Mouse (Mus musculus): ENCODE measurements around the gene Atg16l2. TPM values are rescaled to one million over a fixed set of nuclear protein-coding genes. Genes with fewer than 3 reads are reported as not detected.
A peak's percentile ranks its signal among the peaks of the same experiment; 100 is the strongest.

Gene Atg16l2
- polyA plus RNA-seq, 1 experiment, result 11.0 TPM

DNA sequence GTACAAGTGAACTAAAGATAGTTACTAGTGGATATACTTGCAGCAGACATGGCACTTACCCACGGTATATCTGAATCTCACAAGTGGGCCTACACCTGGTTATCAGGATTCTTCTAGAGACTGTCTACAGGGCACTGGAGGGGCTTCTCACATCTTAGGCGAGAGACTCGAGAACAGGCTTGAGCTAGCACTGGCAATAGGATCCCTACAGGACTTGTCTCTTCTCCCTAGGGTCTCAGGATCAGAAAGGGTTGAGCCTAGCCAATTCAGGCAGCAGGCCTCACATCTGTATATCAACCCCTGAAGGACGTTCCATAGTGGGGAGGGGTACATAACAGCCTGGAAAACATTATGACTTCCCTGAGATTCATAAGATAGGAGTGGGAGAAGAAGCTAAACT, 15.2 kb downstream of the Atg16l2 start:
- Histone ChIP-seq H3K4me3 (ENCODE audit: low read depth, low read length) (no peak overlapping the region), H3K36me3 (ENCODE audit: control insufficient read depth, insufficient read depth, low read length) (peaks cover 26% of the 10 kb centered on the region), H3K4me1 (ENCODE audit: control insufficient read depth, insufficient read depth, insufficient read length, low read length) (no peaks in the 10 kb centered on the region), H3K27me3 (ENCODE audit: control insufficient read depth, insufficient read depth, low read length) (no peaks in the 10 kb centered on the region), H3K27ac (ENCODE audit: insufficient read depth, low read depth, low read length) (no peak overlapping the region)
- TF ChIP-seq POLR2A (IDR thresholded peaks at IDR 0.05; ENCODE audit: low read depth, low read length) (no peak), CTCF (IDR thresholded peaks at IDR 0.05; ENCODE audit: extremely low read depth, insufficient read length, insufficient replicate concordance, low read depth, low read length) (no peak)
- WGBS, result 87% methylated on average over 4 of the region's 4 CpGs

DNA sequence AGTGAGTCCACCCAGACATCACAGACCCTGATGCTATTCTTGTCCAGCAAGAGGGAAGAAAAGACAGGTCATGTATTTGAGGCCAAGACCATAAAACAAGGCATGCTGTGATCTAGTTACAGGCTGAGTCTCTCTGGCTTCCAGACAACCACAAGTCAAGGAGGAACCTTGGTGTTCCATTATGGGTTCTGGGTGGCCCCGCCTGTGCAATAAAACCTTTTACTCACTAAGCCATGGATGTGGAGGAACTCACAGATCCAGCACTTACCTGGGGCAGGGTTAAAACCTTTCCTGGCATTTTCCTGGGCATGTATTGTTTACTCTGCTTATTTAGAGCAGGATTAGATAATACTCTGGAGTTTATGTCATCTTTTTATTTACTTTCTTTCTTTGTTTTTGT, 17.5 kb downstream of the Atg16l2 start:
- H3K27ac ChIP-seq (ENCODE audit: insufficient read depth, low read depth, low read length), result no peak overlapping the region
- H3K4me1 ChIP-seq (ENCODE audit: control insufficient read depth, insufficient read depth, insufficient read length, low read length), result no peaks in the 10 kb centered on the region
- 55% methylated on average over 1 of the region's 1 CpGs for WGBS
- no peaks in the 10 kb centered on the region for H3K27me3 ChIP-seq (ENCODE audit: control insufficient read depth, insufficient read depth, low read length)
- no peak overlapping the region for H3K4me3 ChIP-seq (ENCODE audit: low read depth, low read length)
- H3K36me3 ChIP-seq (ENCODE audit: control insufficient read depth, insufficient read depth, low read length), result peaks cover 35% of the 10 kb centered on the region
- TF ChIP-seq POLR2A (IDR thresholded peaks at IDR 0.05; ENCODE audit: low read depth, low read length) (no peak), CTCF (IDR thresholded peaks at IDR 0.05; ENCODE audit: extremely low read depth, insufficient read length, insufficient replicate concordance, low read depth, low read length) (no peak)

DNA sequence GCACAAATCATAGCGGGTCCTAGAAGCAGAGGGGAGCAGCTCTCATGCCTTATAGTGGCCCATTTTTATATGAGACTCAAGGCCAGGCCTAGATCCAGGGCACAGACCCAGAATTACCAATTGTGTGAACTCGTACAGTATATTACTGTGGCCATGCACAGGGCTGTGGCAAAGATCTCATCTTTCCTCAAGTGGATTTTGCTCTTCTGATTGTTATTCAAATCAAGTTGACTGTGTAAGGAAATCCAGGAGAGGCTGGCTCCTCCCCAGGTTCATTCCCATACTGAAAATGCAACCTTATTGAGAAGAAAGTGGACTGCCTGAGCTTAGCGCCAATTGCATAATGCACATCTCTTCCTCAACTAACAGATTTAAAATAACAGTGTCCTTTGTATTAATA, 19.3 kb downstream of the Atg16l2 start:
- peaks cover 44% of the 10 kb centered on the region for H3K36me3 ChIP-seq (ENCODE audit: control insufficient read depth, insufficient read depth, low read length)
- WGBS, result 94% methylated on average over 3 of the region's 3 CpGs
- TF ChIP-seq CTCF (IDR thresholded peaks at IDR 0.05; ENCODE audit: extremely low read depth, insufficient read length, insufficient replicate concordance, low read depth, low read length), result no peak
- TF ChIP-seq POLR2A (IDR thresholded peaks at IDR 0.05; ENCODE audit: low read depth, low read length), result no peak
- no peaks in the 10 kb centered on the region for H3K4me1 ChIP-seq (ENCODE audit: control insufficient read depth, insufficient read depth, insufficient read length, low read length)
- no peaks in the 10 kb centered on the region for H3K27me3 ChIP-seq (ENCODE audit: control insufficient read depth, insufficient read depth, low read length)
- no peak overlapping the region for H3K4me3 ChIP-seq (ENCODE audit: low read depth, low read length)
- H3K27ac ChIP-seq (ENCODE audit: insufficient read depth, low read depth, low read length), result no peak overlapping the region

DNA sequence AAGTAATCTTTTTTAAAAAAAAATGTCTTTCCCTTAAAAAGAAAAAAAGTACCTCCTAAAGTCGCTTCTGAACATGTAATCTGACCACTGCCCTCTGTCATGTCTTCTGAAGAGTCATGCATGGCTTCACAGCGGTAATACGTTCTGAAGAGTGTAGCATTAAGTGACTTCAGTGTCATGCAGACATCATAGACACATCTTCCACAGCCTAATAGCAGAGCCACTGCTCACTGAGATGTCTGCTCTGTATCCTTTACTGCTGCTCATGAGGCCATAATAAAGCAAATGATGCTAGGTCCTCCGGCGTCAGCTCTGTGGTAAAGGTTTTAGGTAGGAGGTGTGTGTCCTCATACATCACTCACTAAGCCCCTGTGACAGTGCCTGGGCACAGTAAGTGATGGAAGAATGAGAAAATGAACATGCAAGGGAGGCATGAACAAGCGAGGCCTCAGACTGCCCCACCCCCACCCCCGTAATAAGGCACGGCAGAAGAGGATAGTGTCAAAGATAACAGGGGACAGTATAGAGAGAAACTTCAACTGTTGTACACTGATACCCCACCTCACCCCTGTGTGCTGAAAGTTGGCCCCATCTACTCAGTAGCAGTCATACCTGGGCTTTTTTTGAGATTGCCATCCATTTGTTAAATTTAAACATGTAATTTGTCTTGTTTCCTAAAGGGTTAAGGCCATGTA, 29.4 kb downstream of the Atg16l2 start:
- TF ChIP-seq CTCF (IDR thresholded peaks at IDR 0.05; ENCODE audit: extremely low read depth, insufficient read length, insufficient replicate concordance, low read depth, low read length) (no peak), POLR2A (IDR thresholded peaks at IDR 0.05; ENCODE audit: low read depth, low read length) (no peak)
- WGBS, result 91% methylated on average over 8 of the region's 8 CpGs
- H3K27me3 ChIP-seq (ENCODE audit: control insufficient read depth, insufficient read depth, low read length), result no peaks in the 10 kb centered on the region
- no peak overlapping the region for H3K4me3 ChIP-seq (ENCODE audit: low read depth, low read length)
- no peak overlapping the region for H3K27ac ChIP-seq (ENCODE audit: insufficient read depth, low read depth, low read length)
- peaks cover 40% of the 10 kb centered on the region for H3K36me3 ChIP-seq (ENCODE audit: control insufficient read depth, insufficient read depth, low read length)
- no peaks in the 10 kb centered on the region for H3K4me1 ChIP-seq (ENCODE audit: control insufficient read depth, insufficient read depth, insufficient read length, low read length)

DNA sequence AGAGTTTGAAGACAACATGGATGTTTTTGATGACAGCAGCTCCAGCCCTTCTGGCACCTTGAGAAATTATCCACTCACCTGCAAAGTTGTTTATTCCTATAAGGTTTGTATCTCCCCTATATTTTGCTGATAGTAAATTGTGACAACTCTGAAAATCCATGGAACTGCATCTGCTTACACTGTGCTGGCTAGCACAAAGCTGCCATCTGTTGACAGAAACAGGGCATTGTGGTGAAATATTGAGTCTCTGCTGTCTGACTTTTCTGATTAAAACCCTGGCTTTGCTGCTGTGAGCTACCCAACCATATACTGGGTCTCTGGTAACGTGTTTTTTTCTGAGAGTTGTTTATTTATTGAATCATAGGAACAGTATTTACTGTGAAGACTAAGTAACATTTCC, 30.4 kb downstream of the Atg16l2 start:
- Histone ChIP-seq H3K36me3 (ENCODE audit: control insufficient read depth, insufficient read depth, low read length) (peaks cover 39% of the 10 kb centered on the region), H3K27me3 (ENCODE audit: control insufficient read depth, insufficient read depth, low read length) (no peaks in the 10 kb centered on the region), H3K4me1 (ENCODE audit: control insufficient read depth, insufficient read depth, insufficient read length, low read length) (no peaks in the 10 kb centered on the region), H3K4me3 (ENCODE audit: low read depth, low read length) (no peak overlapping the region), H3K27ac (ENCODE audit: insufficient read depth, low read depth, low read length) (no peak overlapping the region)
- WGBS, result 84% methylated on average over 1 of the region's 1 CpGs
- TF ChIP-seq CTCF (IDR thresholded peaks at IDR 0.05; ENCODE audit: extremely low read depth, insufficient read length, insufficient replicate concordance, low read depth, low read length) (no peak), POLR2A (IDR thresholded peaks at IDR 0.05; ENCODE audit: low read depth, low read length) (no peak)

DNA sequence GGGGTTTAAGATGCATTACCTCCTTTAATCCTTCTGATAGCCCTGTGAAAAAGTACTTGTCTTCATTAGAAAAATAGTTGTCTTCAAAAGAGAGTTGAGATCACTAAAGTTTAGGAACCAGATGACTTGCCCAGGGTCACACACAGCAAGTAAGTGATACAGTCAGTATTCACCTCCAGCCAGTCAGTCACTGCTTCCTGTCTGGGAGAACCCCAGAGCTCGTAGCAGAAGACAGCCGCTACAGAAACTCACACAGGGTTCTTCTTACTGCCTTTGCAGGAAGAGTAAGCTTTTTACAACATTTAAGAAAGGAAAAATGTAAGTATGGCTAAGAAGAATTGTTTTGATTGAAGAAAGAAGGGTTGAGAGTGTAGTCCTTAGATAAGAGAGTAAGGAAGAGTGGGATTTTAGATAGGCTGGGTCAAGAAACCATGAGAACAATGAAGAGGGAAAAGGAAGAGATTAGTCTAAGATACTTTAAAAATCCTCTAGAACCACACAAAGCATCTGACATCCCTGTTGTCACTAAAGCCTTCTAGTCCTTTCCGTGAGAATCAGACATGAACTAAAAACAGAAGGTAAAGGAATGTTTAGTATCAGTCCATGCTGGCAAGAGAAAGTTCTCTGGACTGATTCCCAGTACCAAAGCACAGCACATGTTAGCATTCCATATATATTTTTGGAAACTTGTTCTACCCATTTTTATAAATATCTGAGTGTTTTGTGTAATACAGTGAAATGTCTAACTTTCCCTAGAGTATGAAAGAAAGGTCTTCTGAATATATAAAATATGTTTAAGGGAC, 34.4 kb downstream of the Atg16l2 start:
- no peaks in the 10 kb centered on the region for H3K4me1 ChIP-seq (ENCODE audit: control insufficient read depth, insufficient read depth, insufficient read length, low read length)
- WGBS, result 75% methylated on average over 3 of the region's 3 CpGs
- H3K27me3 ChIP-seq (ENCODE audit: control insufficient read depth, insufficient read depth, low read length), result no peaks in the 10 kb centered on the region
- no peak overlapping the region for H3K4me3 ChIP-seq (ENCODE audit: low read depth, low read length)
- TF ChIP-seq POLR2A (IDR thresholded peaks at IDR 0.05; ENCODE audit: low read depth, low read length), result no peak
- no peak for TF ChIP-seq CTCF (IDR thresholded peaks at IDR 0.05; ENCODE audit: extremely low read depth, insufficient read length, insufficient replicate concordance, low read depth, low read length)
- H3K36me3 ChIP-seq (ENCODE audit: control insufficient read depth, insufficient read depth, low read length), result peaks cover 24% of the 10 kb centered on the region
- peak overlapping the region; percentile 15; the same call in 1 of the 2 replicates for H3K27ac ChIP-seq (ENCODE audit: insufficient read depth, low read depth, low read length)

DNA sequence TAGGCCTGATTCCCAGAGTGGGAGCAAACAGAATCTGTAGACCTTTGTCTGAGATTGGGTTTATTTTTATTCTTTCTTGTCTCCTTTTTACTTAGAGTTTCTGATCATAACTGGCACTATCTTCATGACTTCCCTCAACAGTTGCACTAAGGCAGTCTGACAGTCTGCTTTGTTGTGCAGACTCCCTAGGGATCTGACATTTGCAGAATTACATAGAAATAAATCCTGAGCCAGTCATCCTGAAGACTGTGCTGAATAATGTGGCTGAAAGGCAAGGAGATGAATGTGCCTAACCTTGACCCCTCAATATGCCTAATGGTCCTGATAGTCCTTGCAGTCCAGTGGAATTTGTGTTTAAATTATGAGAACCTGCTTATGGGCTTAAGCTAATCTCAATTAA, 38.5 kb downstream of the Atg16l2 start:
- no peak overlapping the region for H3K27ac ChIP-seq (ENCODE audit: insufficient read depth, low read depth, low read length)

More for the DNA sequence above, 38.5 kb downstream of the Atg16l2 start:
- TF ChIP-seq CTCF (IDR thresholded peaks at IDR 0.05; ENCODE audit: extremely low read depth, insufficient read length, insufficient replicate concordance, low read depth, low read length) (no peak), POLR2A (IDR thresholded peaks at IDR 0.05; ENCODE audit: low read depth, low read length) (no peak)
- Histone ChIP-seq H3K4me1 (ENCODE audit: control insufficient read depth, insufficient read depth, insufficient read length, low read length) (no peaks in the 10 kb centered on the region), H3K27me3 (ENCODE audit: control insufficient read depth, insufficient read depth, low read length) (no peaks in the 10 kb centered on the region), H3K4me3 (ENCODE audit: low read depth, low read length) (no peak overlapping the region), H3K36me3 (ENCODE audit: control insufficient read depth, insufficient read depth, low read length) (peaks cover 35% of the 10 kb centered on the region)
